Mouse (Mus musculus) lung, postnatal 0 days (tissue): ENCODE data around the gene Olfr99. TPM values are rescaled to one million over a fixed set of nuclear protein-coding genes. Genes with fewer than 3 reads are reported as not detected.

Source experiments
- ATAC-seq: fragments of 200-750 bp; cut with Nextera tagmentation; 2 replicates; pipeline ENCODE4 v1.8.0; 2017; ENCODE audit warnings: moderate library complexity
- DNase-seq: peaks from one replicate; pipeline ENCODE4 v3.0.0-alpha.2; 2016; ENCODE audit warnings: low spot score
- H3K27ac ChIP-seq: fragments of 300-500 bp; sonication (generic); 2 replicates; pipeline ENCODE4 v1.5.1; 2014; ENCODE audit warnings: antibody characterized with exemption, mild to moderate bottlenecking, low read length, mixed read lengths
- H3K27me3 ChIP-seq: fragments of 300-500 bp; sonication (generic); replicated peaks from 2 replicates; pipeline ENCODE4 v1.6.1; 2014; ENCODE audit warnings: low read length, mixed read lengths; ENCODE audit not compliant: insufficient read depth
- H3K36me3 ChIP-seq: fragments of 300-500 bp; sonication (generic); 2 replicates; pipeline ENCODE4 v1.6.1; 2014; ENCODE audit warnings: low read length, mixed read lengths; ENCODE audit not compliant: insufficient read depth
- H3K4me1 ChIP-seq: fragments of 300-500 bp; sonication (generic); 2 replicates; pipeline ENCODE4 v1.6.1; 2014; ENCODE audit warnings: antibody characterized with exemption, low read depth, low read length, mixed read lengths; ENCODE audit not compliant: insufficient read depth
- H3K4me2 ChIP-seq: fragments of 300-500 bp; sonication (generic); replicated peaks from 2 replicates; pipeline ENCODE4 v1.6.1; 2014; ENCODE audit warnings: low read depth, mild to moderate bottlenecking, low read length, moderate library complexity, mixed read lengths
- H3K4me3 ChIP-seq: fragments of 300-500 bp; sonication (generic); 2 replicates; pipeline ENCODE4 v1.5.1; 2014; ENCODE audit warnings: low read depth, low read length
- H3K9ac ChIP-seq: fragments of 300-500 bp; sonication (generic); replicated peaks from 2 replicates; pipeline ENCODE4 v1.6.1; 2014; ENCODE audit warnings: low read depth, mild to moderate bottlenecking
- H3K9me3 ChIP-seq: fragments of 300-500 bp; sonication (generic); 2 replicates; pipeline ENCODE4 v1.6.1; 2016; ENCODE audit warnings: low read length, mixed read lengths
- CTCF ChIP-seq: IDR thresholded peaks from 2 replicates; pipeline ENCODE4 v1.5.1; 2016; ENCODE audit warnings: antibody characterized with exemption, mild to moderate bottlenecking
- EP300 ChIP-seq: IDR thresholded peaks from 2 replicates; pipeline ENCODE4 v1.6.1; 2016; ENCODE audit warnings: antibody characterized with exemption, mild to moderate bottlenecking, control low read depth
- WGBS: fragments of 180-500 bp; shearing (Covaris S2); extraction: QIAGEN DNeasy Blood & Tissue Kit; methylation state at CpG from one replicate; pipeline ENCODE4 v1.1.7; 2014; 5-methylcytosine and 5-hydroxymethylcytosine counted together
- polyA plus RNA-seq: library from polyadenylated mRNA; unstranded; fragments of >200 nt; fragmentation: Nextera tagmentation; extraction: Ambion mirVana; gene quantifications from 2 replicates; pipeline ENCODE4 v1.2.1, GENCODE M21; 2015

The Olfr99 gene
- polyA plus RNA-seq, 1 experiment from 2014 or later = not detected

- no peak overlapping the region for H3K9ac ChIP-seq
- no peaks in the 10 kb centered on the region for H3K27me3 ChIP-seq
- TF ChIP-seq EP300 (no peak), CTCF (no peak)
- no peaks in the 10 kb centered on the region for H3K9me3 ChIP-seq
- WGBS = 62% methylated on average over 2 of the region's 2 CpGs
- H3K4me1 ChIP-seq = no peaks in the 10 kb centered on the region
- ATAC-seq = no peak
- DNase-seq = no peak
- H3K27ac ChIP-seq = no peak overlapping the region
- no peaks in the 10 kb centered on the region for H3K36me3 ChIP-seq
- H3K4me3 ChIP-seq = no peak overlapping the region
- no peak overlapping the region for H3K4me2 ChIP-seq
Observed at GRCm38 (mm10) chr17:37275626-37276248, 7.5 kb downstream of the Olfr99 start.

DNA sequence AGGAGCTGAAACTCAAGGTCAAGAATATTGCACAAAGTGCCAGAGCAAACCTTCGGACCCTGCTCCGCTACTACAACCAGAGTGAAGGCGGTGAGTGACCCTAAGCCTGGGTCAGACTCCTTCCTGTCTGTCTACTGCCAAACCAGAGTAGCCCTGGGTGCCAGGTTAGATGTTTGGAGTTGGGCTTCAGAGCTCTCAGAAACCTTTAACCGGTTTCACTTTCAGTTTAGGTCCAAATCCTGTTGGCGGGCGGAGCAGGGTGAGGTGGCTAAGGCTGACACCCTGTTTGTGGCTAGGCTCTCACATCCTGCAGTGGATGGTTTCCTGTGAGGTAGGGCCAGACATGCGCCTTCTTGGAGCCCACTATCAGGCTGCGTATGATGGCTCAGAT is 12.6 kb downstream of the Olfr99 start:
- Histone ChIP-seq H3K4me3 (peak overlapping the region; percentile 65), H3K9ac (peak overlapping the region; percentile 33; the same call in 1 of the 2 replicates), H3K4me2 (peak overlapping the region; percentile 62), H3K27ac (no peak overlapping the region), H3K4me1 (no peaks in the 10 kb centered on the region), H3K36me3 (no peaks in the 10 kb centered on the region), H3K9me3 (no peaks in the 10 kb centered on the region), H3K27me3 (no peaks in the 10 kb centered on the region)
- 47% methylated on average over 8 of the region's 8 CpGs for WGBS
- ATAC-seq (peak; percentile 60), DNase-seq (peak; percentile 47)
- TF ChIP-seq CTCF (no peak), EP300 (no peak)

DNA sequence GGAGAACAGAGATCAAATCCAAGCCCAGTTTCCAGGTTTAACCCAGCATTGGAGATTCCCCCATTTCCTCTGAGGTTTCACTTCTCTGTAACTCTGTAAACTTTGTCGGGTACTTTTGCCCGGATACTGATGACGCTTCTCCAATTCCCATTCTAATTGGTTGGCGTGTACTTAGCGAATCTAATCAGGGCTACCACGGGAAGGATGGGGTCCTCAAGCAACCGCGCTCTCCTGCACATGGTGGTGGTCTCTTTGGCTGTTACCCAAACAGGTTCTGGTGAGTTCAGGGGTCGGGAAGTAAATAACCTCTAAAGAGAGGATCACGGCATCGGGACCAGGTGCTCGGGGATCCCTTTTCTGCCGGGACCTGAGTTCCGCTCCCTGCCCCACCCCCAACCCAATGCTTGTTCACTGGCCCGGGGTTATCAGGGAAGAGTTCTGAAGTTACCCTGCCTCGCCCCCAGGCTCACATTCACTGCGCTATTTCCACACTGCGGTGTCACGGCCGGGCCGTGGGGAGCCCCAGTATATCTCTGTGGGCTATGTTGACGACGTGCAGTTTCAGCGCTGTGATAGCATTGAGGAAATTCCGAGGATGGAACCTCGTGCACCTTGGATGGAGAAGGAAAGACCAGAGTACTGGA is 13.1 kb downstream of the Olfr99 start, which contains the start of gene H2-M3:
Gene H2-M3 (plus strand): TSS at position 163 of the 644 bp plus-strand sequence.
- Histone ChIP-seq H3K9ac (peak within 1 kb of the TSS; percentile 33; the same call in 1 of the 2 replicates), H3K27me3 (no peaks in the 10 kb centered on the region), H3K9me3 (no peaks in the 10 kb centered on the region), H3K36me3 (no peaks in the 10 kb centered on the region), H3K4me3 (peak within 1 kb of the TSS; percentile 65), H3K4me2 (peak within 1 kb of the TSS; percentile 62), H3K27ac (no peak within 1 kb of the TSS), H3K4me1 (no peaks in the 10 kb centered on the region)
- WGBS = 2% methylated on average over 26 of the region's 26 CpGs
- DNase-seq (peak; percentile 84), ATAC-seq (peak; percentile 93)
- TF ChIP-seq CTCF = no peak
- no peak for TF ChIP-seq EP300

DNA sequence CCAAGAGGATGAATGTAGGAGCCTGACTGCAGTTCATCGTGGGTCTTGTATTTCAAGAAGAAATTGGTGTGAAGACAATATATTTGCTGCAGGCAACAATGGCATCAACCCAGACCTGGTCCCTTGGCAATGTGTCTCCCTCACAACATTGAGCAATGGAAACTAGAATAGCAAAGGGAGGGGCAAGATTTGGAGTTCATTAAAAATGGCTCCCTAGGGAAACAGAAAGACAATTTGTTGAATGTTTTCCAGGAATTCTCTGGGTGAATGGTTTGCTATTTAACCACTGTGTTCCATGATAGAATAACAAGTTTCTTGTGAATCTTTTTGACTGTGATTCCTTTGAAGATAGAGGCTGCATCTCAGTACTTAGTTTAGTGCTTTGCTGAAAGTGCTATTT is 19.6 kb downstream of the Olfr99 start, which contains the start of gene Olfr98:
Gene Olfr98 (minus strand): TSS at position 124 of the 400 bp plus-strand sequence.
- TF ChIP-seq EP300 (no peak), CTCF (no peak)
- Histone ChIP-seq H3K9me3 (no peaks in the 10 kb centered on the region), H3K27me3 (no peaks in the 10 kb centered on the region), H3K36me3 (no peaks in the 10 kb centered on the region), H3K4me1 (no peaks in the 10 kb centered on the region), H3K9ac (no peak within 1 kb of the TSS), H3K4me3 (no peak within 1 kb of the TSS), H3K4me2 (no peak within 1 kb of the TSS), H3K27ac (no peak within 1 kb of the TSS)
- WGBS = 64% methylated on average over 1 of the region's 1 CpGs
- ATAC-seq = no peak
- DNase-seq = no peak

DNA sequence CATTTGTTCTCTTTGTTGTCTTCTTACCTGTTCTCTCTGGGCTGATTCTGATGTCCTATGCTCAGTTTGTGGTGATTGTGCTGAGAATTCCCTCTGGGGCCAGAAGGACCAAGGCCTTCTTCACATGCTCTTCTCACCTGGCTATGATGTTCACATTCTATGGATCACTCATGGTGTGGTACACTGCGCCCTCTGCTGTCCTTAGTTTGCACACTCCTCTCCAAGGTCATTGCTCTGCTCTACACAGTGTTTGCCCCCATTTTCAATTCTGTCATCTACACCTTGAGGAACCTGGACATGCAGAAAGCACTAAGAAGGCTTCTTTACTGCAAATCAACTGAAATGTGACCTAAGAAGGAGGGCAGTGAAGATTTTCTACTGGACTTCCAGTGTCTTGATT is 32.7 kb downstream of the Olfr99 start:
- ATAC-seq = no peak
- H3K36me3 ChIP-seq = no peaks in the 10 kb centered on the region
- DNase-seq = no peak
- H3K9ac ChIP-seq = no peak overlapping the region
- H3K4me2 ChIP-seq = no peak overlapping the region
- H3K27me3 ChIP-seq = no peaks in the 10 kb centered on the region
- no peak overlapping the region for H3K27ac ChIP-seq
- WGBS = 22% methylated on average over 1 of the region's 1 CpGs
- H3K4me1 ChIP-seq = no peaks in the 10 kb centered on the region
- H3K9me3 ChIP-seq = no peaks in the 10 kb centered on the region
- H3K4me3 ChIP-seq = no peak overlapping the region
- TF ChIP-seq CTCF (peak; percentile 48), EP300 (no peak)

DNA sequence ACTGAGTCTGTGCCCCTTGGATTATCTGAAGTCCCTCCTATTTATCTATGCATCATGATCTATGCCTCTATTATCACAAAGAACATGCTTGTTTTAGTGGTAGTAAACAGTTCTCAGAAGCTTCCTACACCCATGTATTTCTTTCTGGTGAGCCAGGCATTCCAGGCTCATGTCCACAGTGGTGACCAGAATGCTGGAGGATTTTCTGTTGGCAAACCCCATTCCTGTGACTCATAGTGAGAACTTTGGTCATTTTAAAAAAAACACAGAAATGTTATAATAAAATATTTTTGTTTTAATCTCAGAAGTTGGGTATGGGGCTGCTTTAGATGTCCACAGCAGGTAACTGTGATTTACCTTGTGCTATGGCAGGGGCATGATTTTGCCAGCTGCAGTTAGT is 33.8 kb downstream of the Olfr99 start:
- TF ChIP-seq CTCF (no peak), EP300 (no peak)
- H3K4me1 ChIP-seq = no peaks in the 10 kb centered on the region
- H3K9ac ChIP-seq = no peak overlapping the region
- no peak overlapping the region for H3K27ac ChIP-seq
- H3K36me3 ChIP-seq = no peaks in the 10 kb centered on the region
- H3K9me3 ChIP-seq = no peaks in the 10 kb centered on the region
- no peak overlapping the region for H3K4me2 ChIP-seq
- no peak overlapping the region for H3K4me3 ChIP-seq
- DNase-seq = no peak
- H3K27me3 ChIP-seq = no peaks in the 10 kb centered on the region
- ATAC-seq = no peak
